Mouse (Mus musculus): ENCODE measurements at regions not wholly inside any gene's neighbourhood (a gene's known extent, or its start where the extent isn't known, plus 50 kb on each side); places are given as distances from the start of the nearest gene placed in this dataset.

GRCm38 (mm10) chr4:131591456-131591855 is 246.6 kb downstream of the Ptpru start:
- no peak for DNase-seq

GRCm38 (mm10) chr4:131597996-131598395 is 240.1 kb downstream of the Ptpru start:
- DNase-seq = no peak

GRCm38 (mm10) chr4:131614434-131614833 is 223.7 kb downstream of the Ptpru start:
- DNase-seq = no peak

DNA sequence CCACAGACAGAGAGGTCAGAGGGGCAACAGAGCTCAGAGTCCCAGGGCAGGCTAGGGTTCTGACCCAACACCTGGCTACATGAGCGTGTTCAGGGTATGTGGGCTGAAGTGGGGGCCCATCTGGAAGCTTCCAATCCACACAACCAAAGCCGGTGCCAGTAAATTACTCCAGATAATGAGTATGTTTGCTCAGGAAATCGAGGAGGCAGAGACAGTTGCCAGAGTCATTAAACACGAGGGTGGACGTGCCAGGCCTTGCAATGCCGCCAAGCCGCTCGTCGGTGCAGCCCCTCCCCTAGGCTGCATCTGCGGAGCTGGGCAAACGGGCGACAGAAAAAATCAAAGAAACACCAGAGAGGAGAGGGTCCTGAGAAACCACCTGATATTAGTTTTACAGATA is 222.5 kb downstream of the Ptpru start:
- DNase-seq = no peak

DNA sequence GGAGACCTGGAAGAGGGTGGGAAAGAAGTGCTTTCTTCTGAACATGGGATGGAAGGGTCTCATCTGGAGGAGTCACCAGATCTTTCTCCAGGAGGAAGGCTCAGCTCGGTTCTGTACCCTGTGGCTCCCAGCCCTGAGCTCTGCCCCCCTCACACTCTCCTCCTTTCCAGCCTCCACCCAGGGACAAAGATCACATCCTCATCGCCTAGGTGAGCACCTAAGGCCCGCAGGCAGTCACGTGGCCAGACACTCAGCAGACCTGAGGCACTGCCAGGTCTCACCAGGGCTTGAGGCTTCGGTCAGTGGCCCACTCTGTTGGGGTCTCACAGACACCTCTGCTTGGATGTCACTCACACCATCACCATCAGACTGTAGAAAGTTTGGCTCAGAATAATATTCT is 200.0 kb downstream of the Ptpru start:
- no peak for DNase-seq

GRCm38 (mm10) chr4:131656034-131656433 is 182.1 kb downstream of the Ptpru start:
- no peak for DNase-seq

GRCm38 (mm10) chr4:131657922-131658321 is 180.2 kb downstream of the Ptpru start:
- peak; percentile 34 to 60 for DNase-seq

- DNase-seq = no peak
These were observed 177.2 kb downstream of the Ptpru start for GRCm38 (mm10) chr4:131660931-131661330.

GRCm38 (mm10) chr4:131671784-131672515 is 166.1 kb downstream of the Ptpru start:
- DNase-seq = no peak

DNA sequence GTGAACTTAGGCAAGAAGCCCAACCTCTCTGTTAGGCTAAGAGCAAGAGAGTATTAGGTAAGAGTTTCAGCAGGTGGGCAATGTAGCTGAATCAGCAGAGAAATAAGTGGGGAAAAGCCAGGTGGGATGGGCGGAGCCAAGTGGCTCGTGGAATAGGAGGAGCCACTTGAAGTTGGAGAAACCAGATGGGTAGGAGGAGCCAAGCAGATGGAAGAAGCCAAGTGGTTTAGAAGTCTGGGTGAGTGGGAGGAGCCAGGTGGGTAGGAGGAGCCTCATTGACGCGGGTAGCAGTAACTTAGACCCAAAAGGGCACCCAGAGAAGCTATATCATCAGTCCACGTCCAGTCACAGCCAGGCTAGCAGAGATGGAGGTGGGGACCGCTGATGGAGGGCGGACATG is 160.1 kb downstream of the Ptpru start:
- no peak for DNase-seq

DNA sequence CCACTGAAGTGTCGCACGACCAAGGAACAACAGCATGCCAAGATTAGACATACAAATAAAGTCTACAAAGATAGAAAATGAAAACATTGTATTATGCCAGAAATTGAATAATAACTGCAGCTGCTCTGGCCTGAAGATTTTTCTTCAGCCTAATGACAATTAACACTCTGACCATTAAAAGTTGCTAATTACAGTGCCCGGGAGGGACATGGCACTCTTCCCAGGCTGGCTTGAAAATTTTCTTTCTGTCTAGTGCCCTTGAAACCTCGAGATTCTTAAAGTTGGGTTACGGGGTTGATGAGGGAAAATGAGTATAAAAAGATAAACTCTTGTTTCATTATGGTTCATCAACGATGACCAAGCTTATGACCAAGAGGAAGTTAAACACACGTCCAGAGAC is 154.9 kb downstream of the Ptpru start:
- DNase-seq = no peak

DNA sequence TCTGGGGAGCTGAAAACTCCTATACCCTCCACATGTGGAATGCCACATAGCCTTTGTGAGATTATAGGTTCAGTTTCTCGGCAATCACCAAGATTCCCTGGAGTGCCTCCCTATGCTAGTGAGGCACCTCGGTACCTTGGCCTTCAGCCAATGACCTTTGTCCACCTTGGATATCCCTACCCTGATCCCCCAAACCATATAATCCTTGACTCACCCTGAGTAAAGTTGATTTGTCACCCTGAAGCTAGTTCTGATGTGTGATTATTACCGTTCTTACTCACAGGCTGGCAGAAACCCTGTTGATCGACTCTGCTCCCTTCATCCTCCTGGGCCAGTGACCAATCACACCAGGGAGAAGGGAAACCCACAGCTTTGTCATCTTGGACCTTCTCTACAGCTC is 152.5 kb downstream of the Ptpru start:
- no peak for DNase-seq

GRCm38 (mm10) chr4:131694232-131694631 is 143.9 kb downstream of the Ptpru start:
- peak in 1 of 2 experiments; percentile 8 for DNase-seq

DNA sequence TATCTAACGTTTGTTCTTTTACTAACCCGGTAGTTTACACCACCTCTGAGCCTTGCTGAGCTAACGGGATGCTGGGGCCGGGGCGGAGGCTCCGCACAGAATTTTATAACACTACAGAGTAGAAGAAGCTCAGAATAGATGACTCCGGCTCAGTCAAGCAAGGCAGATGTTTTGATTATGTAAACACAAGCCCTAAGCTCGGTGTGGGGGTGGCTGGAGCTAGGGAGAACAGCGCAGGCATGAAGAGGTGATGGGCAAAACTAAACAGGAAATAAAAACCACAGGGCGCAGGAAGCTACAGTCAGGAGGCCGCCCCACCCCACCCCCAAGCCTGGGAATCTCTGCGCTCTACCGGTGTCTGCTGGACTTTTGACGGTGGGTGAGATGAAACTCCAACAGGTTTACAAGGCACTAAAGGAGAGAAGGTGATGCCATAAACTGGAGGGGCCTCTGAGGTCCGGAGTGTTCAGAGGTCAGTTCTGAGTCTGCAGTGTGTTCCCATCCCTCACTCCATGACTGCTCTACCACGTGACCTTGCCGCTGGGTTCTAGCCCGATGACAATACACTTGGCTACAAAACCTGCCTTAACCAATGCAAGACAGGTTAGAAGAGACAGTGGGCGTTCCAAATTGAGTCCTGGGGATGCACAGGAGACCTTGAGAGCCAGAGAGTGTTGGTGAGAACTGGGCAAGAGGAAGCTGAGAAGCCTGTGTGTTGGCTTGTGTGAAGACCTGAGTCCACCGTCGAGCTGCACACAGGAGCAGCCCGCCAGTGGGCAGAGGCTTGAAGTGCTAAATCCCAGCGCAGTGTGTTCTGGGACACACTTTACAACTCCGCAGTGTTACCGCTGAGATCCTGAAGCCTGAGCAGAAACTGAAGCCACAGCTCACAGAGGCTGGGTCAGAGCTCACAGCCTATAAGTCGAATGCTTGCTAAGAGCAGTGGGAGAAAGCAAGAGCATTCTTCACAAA is 141.9 kb downstream of the Ptpru start:
- peak in 1 of 2 experiments; percentile 3 for DNase-seq

All from adrenal gland, postnatal 36 days (tissue).